Mouse (Mus musculus) C2C12 (cell line): ENCODE results near the gene Gm37240. TPM values are rescaled to one million over a fixed set of nuclear protein-coding genes. Genes with fewer than 3 reads are reported as not detected.

Source experiments
- H3K27me3 ChIP-seq: one replicate; pipeline ENCODE4 v1.6.1; 2011; ENCODE audit not compliant: control insufficient read depth, insufficient read depth, insufficient read length
- H3K36me3 ChIP-seq: one replicate; pipeline ENCODE4 v1.6.1; 2011; ENCODE audit not compliant: control insufficient read depth, insufficient read depth
- H3K4me3 ChIP-seq: one replicate; pipeline ENCODE4 v1.5.1; 2011; ENCODE audit warnings: mild to moderate bottlenecking, control low read depth; ENCODE audit not compliant: poor library complexity, insufficient read depth, severe bottlenecking
- H3K79me2 ChIP-seq: one replicate; pipeline ENCODE4 v1.6.1; 2011; ENCODE audit not compliant: control insufficient read depth, insufficient read depth
- H3K79me3 ChIP-seq: one replicate; pipeline ENCODE4 v1.6.1; 2011; ENCODE audit warnings: low read depth, control low read depth
- H3ac ChIP-seq: one replicate; pipeline ENCODE3; 2011; ENCODE audit warnings: low read depth; ENCODE audit not compliant: control insufficient read depth, insufficient read length
- CEBPB ChIP-seq: IDR thresholded peaks from one replicate; pipeline ENCODE4 v1.6.1; 2011; ENCODE audit warnings: low read depth, mild to moderate bottlenecking, control low read depth, moderate library complexity
- CTCF ChIP-seq: IDR thresholded peaks from one replicate; pipeline ENCODE4 v1.5.1; 2011; ENCODE audit not compliant: control insufficient read depth, insufficient read depth, insufficient read length
- FOSL1 ChIP-seq: IDR thresholded peaks from one replicate; pipeline ENCODE4 v1.8.0; 2011; ENCODE audit warnings: mild to moderate bottlenecking, low read length; ENCODE audit not compliant: poor library complexity, insufficient read depth, severe bottlenecking
- MAX ChIP-seq: IDR thresholded peaks from one replicate; pipeline ENCODE4 v1.6.1; 2011; ENCODE audit warnings: mild to moderate bottlenecking, control low read depth
- MYOD1 ChIP-seq: IDR thresholded peaks from one replicate; pipeline ENCODE4 v1.6.1; 2011; ENCODE audit warnings: low read depth; ENCODE audit not compliant: control insufficient read depth, insufficient read length
- MYOG ChIP-seq: IDR thresholded peaks from one replicate; pipeline ENCODE4 v1.6.1; 2011; ENCODE audit not compliant: control insufficient read depth, insufficient read length; ENCODE audit errors: extremely low read depth
- USF1 ChIP-seq: IDR thresholded peaks from one replicate; pipeline ENCODE4 v1.6.1; 2011; ENCODE audit warnings: low read depth, mild to moderate bottlenecking, control low read depth, moderate library complexity
- polyA plus RNA-seq: library from polyadenylated mRNA; unstranded; fragments of >200 nt; fragmentation: generic; extraction: Trizol; gene quantifications from one replicate; pipeline ENCODE4 v1.2.1, GENCODE M21; 2012; ENCODE audit warnings: missing spikeins

Gene Gm37240
- polyA plus RNA-seq, 1 experiment, result 7.3 TPM

DNA sequence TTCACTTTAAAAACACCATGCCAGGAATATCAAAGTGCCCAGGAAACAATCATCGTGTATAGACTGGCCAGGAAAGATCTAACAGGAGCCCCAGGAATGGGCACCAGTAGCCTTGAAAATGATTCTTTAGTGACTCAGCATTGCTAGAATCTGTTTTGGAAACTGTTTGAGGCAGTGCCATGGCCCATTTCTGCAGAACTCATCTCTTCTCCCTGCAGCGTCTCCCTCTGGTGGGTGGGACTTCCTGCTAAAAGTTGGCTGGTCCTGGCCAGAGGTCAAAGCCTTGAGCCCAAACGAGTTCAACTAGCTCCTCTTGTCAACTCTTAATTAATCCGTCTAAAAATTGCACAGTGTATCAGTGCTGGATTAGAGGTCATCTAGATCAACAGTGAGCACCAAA, 833.8 kb downstream of the Gm37240 start:
- Histone ChIP-seq H3K79me3 (no peaks in the 10 kb centered on the region), H3K36me3 (no peaks in the 10 kb centered on the region), H3ac (no peak overlapping the region), H3K4me3 (no peak overlapping the region), H3K79me2 (no peaks in the 10 kb centered on the region), H3K27me3 (peaks cover 5% of the 10 kb centered on the region)
- TF ChIP-seq MAX, result no peak
- no peak for TF ChIP-seq MYOG
- TF ChIP-seq MYOD1, result no peak
- no peak for TF ChIP-seq CEBPB
- TF ChIP-seq USF1, result no peak
- TF ChIP-seq CTCF, result no peak
- TF ChIP-seq FOSL1, result no peak

GRCm38 (mm10) chr3:85052196-85052595, 835.1 kb downstream of the Gm37240 start:
- Histone ChIP-seq H3K79me3 (no peaks in the 10 kb centered on the region), H3ac (no peak overlapping the region), H3K27me3 (peaks cover 1% of the 10 kb centered on the region), H3K4me3 (no peak overlapping the region), H3K36me3 (no peaks in the 10 kb centered on the region), H3K79me2 (no peaks in the 10 kb centered on the region)
- TF ChIP-seq USF1 (no peak), CTCF (no peak), CEBPB (no peak), MYOG (no peak), FOSL1 (no peak)

- TF ChIP-seq MYOD1, result no peak
- TF ChIP-seq MAX, result no peak
- no peak for TF ChIP-seq USF1
- TF ChIP-seq MYOG, result no peak
- TF ChIP-seq FOSL1, result no peak
- TF ChIP-seq CEBPB, result no peak
- no peak for TF ChIP-seq CTCF
- no peaks in the 10 kb centered on the region for H3K79me3 ChIP-seq
- no peak overlapping the region for H3K4me3 ChIP-seq
- H3ac ChIP-seq, result no peak overlapping the region
- H3K27me3 ChIP-seq, result no peaks in the 10 kb centered on the region
- H3K79me2 ChIP-seq, result no peaks in the 10 kb centered on the region
- no peaks in the 10 kb centered on the region for H3K36me3 ChIP-seq
Observed at GRCm38 (mm10) chr3:85048569-85048968, 838.7 kb downstream of the Gm37240 start.

GRCm38 (mm10) chr3:85043679-85044218, 843.6 kb downstream of the Gm37240 start:
- Histone ChIP-seq H3ac (no peak overlapping the region), H3K27me3 (no peaks in the 10 kb centered on the region), H3K4me3 (no peak overlapping the region), H3K36me3 (no peaks in the 10 kb centered on the region), H3K79me3 (no peaks in the 10 kb centered on the region), H3K79me2 (no peaks in the 10 kb centered on the region)
- TF ChIP-seq CTCF, result no peak
- TF ChIP-seq FOSL1, result no peak
- TF ChIP-seq MYOD1, result no peak
- no peak for TF ChIP-seq MYOG
- TF ChIP-seq MAX, result no peak
- TF ChIP-seq USF1, result no peak
- no peak for TF ChIP-seq CEBPB

- TF ChIP-seq CTCF, result no peak
- no peak for TF ChIP-seq MYOG
- H3K36me3 ChIP-seq, result no peaks in the 10 kb centered on the region
- no peaks in the 10 kb centered on the region for H3K79me3 ChIP-seq
- no peaks in the 10 kb centered on the region for H3K27me3 ChIP-seq
- H3K79me2 ChIP-seq, result no peaks in the 10 kb centered on the region
- H3ac ChIP-seq, result no peak overlapping the region
- no peak overlapping the region for H3K4me3 ChIP-seq
Observed at GRCm38 (mm10) chr3:85042126-85042525, 845.2 kb downstream of the Gm37240 start.

DNA sequence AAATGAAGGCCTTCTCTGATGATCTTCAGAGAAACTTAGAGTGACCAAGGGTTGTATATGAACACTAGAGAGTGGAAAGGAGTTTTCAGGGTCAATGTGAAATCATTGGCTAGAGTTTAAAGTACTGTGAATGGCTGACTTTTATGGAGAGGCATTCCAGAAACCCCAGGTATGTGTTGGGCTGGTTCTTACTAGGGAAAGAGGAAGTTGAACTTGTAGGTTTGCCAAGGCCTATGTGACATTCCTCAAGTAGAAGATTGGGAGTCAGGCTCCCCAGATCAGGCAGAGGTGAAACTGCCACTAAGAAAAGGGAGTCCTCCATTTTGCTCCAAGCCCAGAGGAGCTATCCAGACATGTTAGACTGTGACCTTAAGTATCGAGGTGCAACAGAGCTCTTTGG, 858.2 kb downstream of the Gm37240 start:
- no peaks in the 10 kb centered on the region for H3K27me3 ChIP-seq
- no peak for TF ChIP-seq CEBPB
- no peak for TF ChIP-seq CTCF
- no peak for TF ChIP-seq USF1
- H3K79me3 ChIP-seq, result no peaks in the 10 kb centered on the region
- no peaks in the 10 kb centered on the region for H3K79me2 ChIP-seq
- no peak overlapping the region for H3K4me3 ChIP-seq
- H3K36me3 ChIP-seq, result no peaks in the 10 kb centered on the region
- no peak overlapping the region for H3ac ChIP-seq
